25 mouse cellular contexts compared by ENCODE assay signal in the genomic region with DNA sequence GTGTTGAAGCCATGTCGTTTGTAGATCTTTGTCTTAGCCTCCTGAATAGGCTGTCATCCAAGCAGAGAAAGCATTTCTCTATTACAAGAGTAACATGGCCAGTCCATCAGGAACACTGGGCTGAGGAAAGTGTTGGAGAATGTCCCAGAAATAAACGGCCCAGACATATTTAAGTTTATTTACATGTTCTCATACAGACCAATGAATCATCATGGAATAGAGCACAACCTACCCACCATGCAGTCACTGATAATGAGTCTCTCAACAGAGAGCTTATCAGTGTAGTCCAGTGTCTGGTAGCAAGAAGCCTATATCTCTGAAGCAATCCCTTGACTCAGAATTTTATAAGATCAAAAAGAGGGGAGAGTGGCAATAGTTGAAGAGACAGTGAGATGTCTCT. TPM values are rescaled to one million over a fixed set of nuclear protein-coding genes. Genes with fewer than 3 reads are reported as not detected.
DNase-seq lines count a peak whose midpoint lies in the region; ATAC-seq lines count a peak whose summit lies in the region.
"Had no signal": no experiment of that assay in that cellular context is flagged by ENCODE, and none has a peak within 500 bp of the region (broad histone marks: within the 10 kb centered on the region; RNA-seq: fewer than 3 reads in every experiment).

No protein-coding gene starts in this region.

- H3K27me3 ChIP-seq in liver, embryonic 12.5 days (replicated peaks), result no peaks in the 10 kb centered on the region
- H3K27me3 ChIP-seq in lung, embryonic 16.5 days (ENCODE audit: control insufficient read depth, insufficient read depth, low read depth, low read length), result no peaks in the 10 kb centered on the region
- H3K27me3 ChIP-seq in hindbrain, embryonic 14.5 days (ENCODE audit: control insufficient read depth, insufficient read depth, low read length), result no peaks in the 10 kb centered on the region
- H3K27me3 ChIP-seq: embryonic facial prominence, embryonic 12.5 days; embryonic facial prominence, embryonic 15.5 days; hindbrain, embryonic 12.5 days; Patski had no signal

- H3K9me3 ChIP-seq in liver, embryonic 12.5 days (replicated peaks), result no peaks in the 10 kb centered on the region
- H3K9me3 ChIP-seq in lung, embryonic 16.5 days (ENCODE audit: control insufficient read depth, low read length), result no peaks in the 10 kb centered on the region
- no peaks in the 10 kb centered on the region for H3K9me3 ChIP-seq in hindbrain, embryonic 14.5 days (ENCODE audit: control insufficient read depth, low read length)
- H3K9me3 ChIP-seq: embryonic facial prominence, embryonic 12.5 days; embryonic facial prominence, embryonic 15.5 days; hindbrain, embryonic 12.5 days had no signal

- H3K9ac ChIP-seq in liver, embryonic 12.5 days, result no peak overlapping the region
- H3K9ac ChIP-seq in lung, embryonic 16.5 days (ENCODE audit: low read length), result no peak overlapping the region
- no peak overlapping the region for H3K9ac ChIP-seq in hindbrain, embryonic 14.5 days
- H3K9ac ChIP-seq: embryonic facial prominence, embryonic 12.5 days; embryonic facial prominence, embryonic 15.5 days; forebrain, postnatal 0 days; hindbrain, embryonic 12.5 days had no signal

- no peak overlapping the region for H3K4me2 ChIP-seq in liver, embryonic 12.5 days
- no peak overlapping the region for H3K4me2 ChIP-seq in lung, embryonic 16.5 days (ENCODE audit: low read depth, low read length)
- H3K4me2 ChIP-seq in hindbrain, embryonic 14.5 days (replicated peaks), result no peak overlapping the region
- H3K4me2 ChIP-seq: embryonic facial prominence, embryonic 12.5 days; embryonic facial prominence, embryonic 15.5 days; heart, embryonic 11.5 days; hindbrain, embryonic 12.5 days had no signal

- H3K36me3 ChIP-seq in liver, embryonic 12.5 days, result no peaks in the 10 kb centered on the region
- H3K36me3 ChIP-seq in lung, embryonic 16.5 days (ENCODE audit: control insufficient read depth, insufficient read depth, low read length), result no peaks in the 10 kb centered on the region
- no peaks in the 10 kb centered on the region for H3K36me3 ChIP-seq in hindbrain, embryonic 14.5 days (replicated peaks; ENCODE audit: control insufficient read depth, insufficient read depth)
- H3K36me3 ChIP-seq: embryonic facial prominence, embryonic 12.5 days; embryonic facial prominence, embryonic 15.5 days; hindbrain, embryonic 12.5 days had no signal

- 42% methylated on average over 2 of the region's 2 CpGs for WGBS in liver, embryonic 12.5 days (ENCODE audit: insufficient replicate concordance)
- 43% methylated on average over 2 of the region's 2 CpGs for WGBS in lung, embryonic 16.5 days
- WGBS in hindbrain, embryonic 14.5 days, result 72% methylated on average over 2 of the region's 2 CpGs

- no peak overlapping the region for H3K4me3 ChIP-seq in liver, embryonic 12.5 days
- no peak overlapping the region for H3K4me3 ChIP-seq in lung, embryonic 16.5 days (ENCODE audit: low read length)
- no peak overlapping the region for H3K4me3 ChIP-seq in hindbrain, embryonic 14.5 days (replicated peaks; ENCODE audit: low read length)
- H3K4me3 ChIP-seq: embryonic facial prominence, embryonic 12.5 days; embryonic facial prominence, embryonic 15.5 days; gastrocnemius, adult 2 months; hindbrain, embryonic 12.5 days had no signal

- DNase-seq in liver (no peak), adipocyte (ENCODE audit: low spot score) (peak; percentile 16)
- DNase-seq in lung, adult 18-20 months, result no peak
- DNase-seq in right cerebral cortex, adult 18-20 months, result no peak
- no peak for DNase-seq in hindbrain, embryonic 14.5 days (ENCODE audit: low spot score)
- DNase-seq: adrenal gland, adult 2 months; adrenal gland, postnatal 14 days; B cell, adult 2 months; cerebellum, adult 11 months; cerebellum, adult 2 months; cerebellum, adult 9-11 months; cerebellum, postnatal 25 days; forebrain, postnatal 0 days; gastrocnemius, adult 2 months; gastrocnemius, postnatal 14 days; heart, adult 11 months had no signal

- H3K27ac ChIP-seq in liver, embryonic 12.5 days, result no peak overlapping the region
- H3K27ac ChIP-seq in lung, embryonic 16.5 days (ENCODE audit: low read length), result no peak overlapping the region
- H3K27ac ChIP-seq in hindbrain, embryonic 14.5 days, result no peak overlapping the region
- H3K27ac ChIP-seq: embryonic facial prominence, embryonic 12.5 days; embryonic facial prominence, embryonic 15.5 days; gastrocnemius, adult 2 months; hindbrain, embryonic 12.5 days had no signal

- H3K4me1 ChIP-seq in liver, embryonic 12.5 days, result peaks cover 33% of the 10 kb centered on the region
- H3K4me1 ChIP-seq in lung, embryonic 16.5 days (replicated peaks; ENCODE audit: control insufficient read depth, insufficient read depth, low read length), result peaks cover 3% of the 10 kb centered on the region; the same call in 1 of the 2 replicates
- H3K4me1 ChIP-seq in hindbrain, embryonic 14.5 days (replicated peaks; ENCODE audit: control insufficient read depth, insufficient read depth, low read length), result peaks cover 3% of the 10 kb centered on the region; the same call in 1 of the 2 replicates
- H3K4me1 ChIP-seq: embryonic facial prominence, embryonic 12.5 days; hindbrain, embryonic 12.5 days had no signal

- ATAC-seq in liver, embryonic 12.5 days, result peak; percentile 59; the same call in 1 of the 2 replicates
- ATAC-seq in lung, embryonic 16.5 days (ENCODE audit: low read depth), result peak; percentile 61
- no peak for ATAC-seq in hindbrain, embryonic 14.5 days (ENCODE audit: low FRiP score)
- ATAC-seq: forebrain, embryonic 14.5 days; forebrain, postnatal 0 days; hindbrain, embryonic 16.5 days; Patski had no signal

RNA-seq across cellular contexts. Expression of a gene that starts 24.3 kb away (rescaled TPM):
- polyA plus RNA-seq in liver, embryonic 12.5 days (2016; fragmentation: Nextera tagmentation; extraction: Ambion mirVana), result 3.0 and 4.1 TPM in 2 replicates
- polyA plus RNA-seq in lung, embryonic 16.5 days (2015; fragmentation: Nextera tagmentation; extraction: Ambion mirVana), result 3.5 and 3.6 TPM in 2 replicates
- polyA plus RNA-seq in hindbrain, embryonic 14.5 days (2014; fragmentation: Nextera tagmentation; extraction: Ambion mirVana), result 6.4 and 9.8 TPM in 2 replicates

RNA-seq across cellular contexts. Expression of a gene that starts 24.7 kb away (rescaled TPM):
- polyA plus RNA-seq in liver, embryonic 12.5 days (2016; fragmentation: Nextera tagmentation; extraction: Ambion mirVana), result 97.5 and 97.7 TPM in 2 replicates
- polyA plus RNA-seq in lung, embryonic 16.5 days (2015; fragmentation: Nextera tagmentation; extraction: Ambion mirVana), result 84.4 and 86.8 TPM in 2 replicates
- polyA plus RNA-seq in hindbrain, embryonic 14.5 days (2014; fragmentation: Nextera tagmentation; extraction: Ambion mirVana), result 47.8 and 52.0 TPM in 2 replicates
